Mouse (Mus musculus): ENCODE data around the gene Ccdc51. TPM values are rescaled to one million over a fixed set of nuclear protein-coding genes. Genes with fewer than 3 reads are reported as not detected.

The Ccdc51 gene
- polyA plus RNA-seq, 1 experiment: 12.4 TPM

DNA sequence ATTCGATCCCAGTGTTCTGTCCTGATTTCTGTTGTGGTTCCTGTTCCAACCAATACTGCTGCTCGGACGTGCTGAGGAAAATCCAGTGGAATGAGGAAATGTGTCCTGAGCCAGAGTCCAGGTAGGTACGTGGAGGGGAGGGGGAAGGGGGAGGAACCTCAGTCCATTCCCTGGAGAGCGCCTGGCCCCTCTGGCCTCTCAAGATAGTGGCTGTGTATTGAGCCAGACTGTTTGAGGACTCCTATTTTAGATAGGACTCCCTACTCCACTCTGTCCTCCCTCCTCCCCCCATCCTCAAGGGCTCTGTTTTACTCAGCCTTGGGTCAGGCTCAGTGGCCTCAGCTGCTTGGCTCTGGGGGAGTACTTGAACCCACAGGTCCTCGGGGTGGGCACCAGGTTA, 41.4 kb upstream of the Ccdc51 start:
- no peaks in the 10 kb centered on the region for H3K27me3 ChIP-seq (ENCODE audit: control insufficient read depth, insufficient read depth, insufficient read length)

DNA sequence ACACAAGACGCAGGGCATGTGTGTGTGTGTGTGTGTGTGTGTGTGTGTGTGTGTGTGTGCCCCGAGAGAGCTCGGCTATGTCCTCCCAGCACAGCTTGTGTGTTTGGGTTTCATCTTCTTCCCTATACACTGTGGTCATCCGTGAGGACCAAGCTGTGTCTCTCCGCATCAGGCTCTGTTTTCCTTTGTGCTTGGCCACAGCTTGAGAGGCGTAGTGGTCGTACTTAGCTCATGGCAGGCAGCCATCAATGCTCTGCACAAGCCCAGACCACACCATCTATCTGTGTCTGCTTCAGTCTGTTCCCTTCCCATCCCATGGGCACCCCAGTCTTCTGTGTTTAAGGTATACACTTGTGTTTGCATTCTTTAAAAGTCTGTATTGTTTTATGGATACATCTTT, 40.9 kb upstream of the Ccdc51 start:
- TF ChIP-seq MAX (IDR thresholded peaks at IDR 0.05) (no peak), USF1 (IDR thresholded peaks at IDR 0.05; ENCODE audit: low read depth) (no peak), FOSL1 (IDR thresholded peaks at IDR 0.05; ENCODE audit: insufficient read depth, low read length, poor library complexity, severe bottlenecking) (no peak), MYOD1 (IDR thresholded peaks at IDR 0.05; ENCODE audit: control insufficient read depth, insufficient read length, low read depth) (no peak), MYOG (IDR thresholded peaks at IDR 0.05; ENCODE audit: control insufficient read depth, extremely low read depth, insufficient read length) (no peak), CEBPB (IDR thresholded peaks at IDR 0.05; ENCODE audit: low read depth) (no peak), CTCF (IDR thresholded peaks at IDR 0.05; ENCODE audit: control insufficient read depth, insufficient read depth, insufficient read length) (no peak)
- Histone ChIP-seq H3K36me3 (ENCODE audit: control insufficient read depth, insufficient read depth) (no peaks in the 10 kb centered on the region), H3K27me3 (ENCODE audit: control insufficient read depth, insufficient read depth, insufficient read length) (no peaks in the 10 kb centered on the region), H3K79me3 (ENCODE audit: low read depth) (peaks cover 5% of the 10 kb centered on the region), H3K79me2 (ENCODE audit: control insufficient read depth, insufficient read depth) (peaks cover 33% of the 10 kb centered on the region), H3K4me3 (ENCODE audit: insufficient read depth, poor library complexity, severe bottlenecking) (no peak overlapping the region), H3ac (ENCODE audit: control insufficient read depth, insufficient read length, low read depth) (no peak overlapping the region)

More for the DNA sequence above, 41.4 kb upstream of the Ccdc51 start:
- Histone ChIP-seq H3K79me2 (ENCODE audit: control insufficient read depth, insufficient read depth) (peaks cover 33% of the 10 kb centered on the region), H3K4me3 (ENCODE audit: insufficient read depth, poor library complexity, severe bottlenecking) (no peak overlapping the region), H3K79me3 (ENCODE audit: low read depth) (peaks cover 5% of the 10 kb centered on the region), H3ac (ENCODE audit: control insufficient read depth, insufficient read length, low read depth) (no peak overlapping the region), H3K36me3 (ENCODE audit: control insufficient read depth, insufficient read depth) (no peaks in the 10 kb centered on the region)
- TF ChIP-seq FOSL1 (IDR thresholded peaks at IDR 0.05; ENCODE audit: insufficient read depth, low read length, poor library complexity, severe bottlenecking): no peak
- no peak for TF ChIP-seq MYOG (IDR thresholded peaks at IDR 0.05; ENCODE audit: control insufficient read depth, extremely low read depth, insufficient read length)
- TF ChIP-seq CEBPB (IDR thresholded peaks at IDR 0.05; ENCODE audit: low read depth): no peak
- no peak for TF ChIP-seq MYOD1 (IDR thresholded peaks at IDR 0.05; ENCODE audit: control insufficient read depth, insufficient read length, low read depth)
- TF ChIP-seq CTCF (IDR thresholded peaks at IDR 0.05; ENCODE audit: control insufficient read depth, insufficient read depth, insufficient read length): no peak
- no peak for TF ChIP-seq MAX (IDR thresholded peaks at IDR 0.05)
- TF ChIP-seq USF1 (IDR thresholded peaks at IDR 0.05; ENCODE audit: low read depth): no peak

DNA sequence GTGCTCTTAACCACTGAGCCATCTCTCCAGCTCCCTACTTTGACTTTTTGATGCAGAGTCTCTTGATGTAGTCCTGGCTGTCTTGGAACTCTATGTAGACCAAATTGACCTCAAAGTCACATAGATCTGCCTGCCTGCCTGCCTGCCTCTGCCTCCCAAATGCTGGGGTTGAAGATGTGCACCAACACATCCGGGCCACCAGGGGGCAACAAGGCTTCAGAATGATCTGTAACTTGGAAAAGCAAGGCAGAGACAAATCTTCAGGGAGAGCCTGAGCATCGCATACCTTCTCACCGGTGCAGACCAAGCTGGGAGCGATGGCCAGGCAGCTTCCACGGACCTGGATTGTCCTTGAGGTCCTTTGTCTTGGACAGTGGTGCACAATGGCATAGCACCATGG, 36.0 kb upstream of the Ccdc51 start:
- Histone ChIP-seq H3K4me3 (ENCODE audit: insufficient read depth, poor library complexity, severe bottlenecking) (no peak overlapping the region), H3K79me2 (ENCODE audit: control insufficient read depth, insufficient read depth) (peaks cover 4% of the 10 kb centered on the region), H3K36me3 (ENCODE audit: control insufficient read depth, insufficient read depth) (peaks cover 8% of the 10 kb centered on the region), H3ac (ENCODE audit: control insufficient read depth, insufficient read length, low read depth) (no peak overlapping the region), H3K27me3 (ENCODE audit: control insufficient read depth, insufficient read depth, insufficient read length) (no peaks in the 10 kb centered on the region), H3K79me3 (ENCODE audit: low read depth) (no peaks in the 10 kb centered on the region)
- TF ChIP-seq FOSL1 (IDR thresholded peaks at IDR 0.05; ENCODE audit: insufficient read depth, low read length, poor library complexity, severe bottlenecking) (no peak), MYOG (IDR thresholded peaks at IDR 0.05; ENCODE audit: control insufficient read depth, extremely low read depth, insufficient read length) (no peak)

DNA sequence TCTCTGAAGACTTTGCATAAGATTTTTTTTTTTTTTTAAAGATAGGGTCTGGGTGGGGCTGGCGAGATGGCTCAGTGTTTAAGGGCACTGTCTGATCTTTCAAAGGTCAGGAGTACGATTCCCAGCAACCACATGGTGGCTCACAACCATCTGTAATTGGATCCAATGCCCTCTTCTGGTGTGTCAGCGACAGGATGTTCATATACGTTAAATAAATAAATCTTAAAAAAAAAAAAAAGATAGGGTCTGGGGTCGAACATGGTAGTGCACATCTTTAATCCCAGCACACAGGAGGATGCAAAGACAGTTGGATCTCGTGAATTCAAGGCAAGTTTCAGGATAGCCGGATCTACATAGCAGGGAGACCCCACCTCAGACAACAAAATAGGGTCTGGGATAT, 33.0 kb upstream of the Ccdc51 start:
- H3K4me3 ChIP-seq (ENCODE audit: insufficient read depth, poor library complexity, severe bottlenecking): no peak overlapping the region
- no peaks in the 10 kb centered on the region for H3K79me2 ChIP-seq (ENCODE audit: control insufficient read depth, insufficient read depth)
- TF ChIP-seq CTCF (IDR thresholded peaks at IDR 0.05; ENCODE audit: control insufficient read depth, insufficient read depth, insufficient read length) (no peak), MAX (IDR thresholded peaks at IDR 0.05) (no peak), MYOG (IDR thresholded peaks at IDR 0.05; ENCODE audit: control insufficient read depth, extremely low read depth, insufficient read length) (no peak), FOSL1 (IDR thresholded peaks at IDR 0.05; ENCODE audit: insufficient read depth, low read length, poor library complexity, severe bottlenecking) (no peak), CEBPB (IDR thresholded peaks at IDR 0.05; ENCODE audit: low read depth) (no peak), USF1 (IDR thresholded peaks at IDR 0.05; ENCODE audit: low read depth) (no peak), MYOD1 (IDR thresholded peaks at IDR 0.05; ENCODE audit: control insufficient read depth, insufficient read length, low read depth) (no peak)
- peaks cover 8% of the 10 kb centered on the region for H3K36me3 ChIP-seq (ENCODE audit: control insufficient read depth, insufficient read depth)
- no peaks in the 10 kb centered on the region for H3K27me3 ChIP-seq (ENCODE audit: control insufficient read depth, insufficient read depth, insufficient read length)
- no peaks in the 10 kb centered on the region for H3K79me3 ChIP-seq (ENCODE audit: low read depth)
- no peak overlapping the region for H3ac ChIP-seq (ENCODE audit: control insufficient read depth, insufficient read length, low read depth)

DNA sequence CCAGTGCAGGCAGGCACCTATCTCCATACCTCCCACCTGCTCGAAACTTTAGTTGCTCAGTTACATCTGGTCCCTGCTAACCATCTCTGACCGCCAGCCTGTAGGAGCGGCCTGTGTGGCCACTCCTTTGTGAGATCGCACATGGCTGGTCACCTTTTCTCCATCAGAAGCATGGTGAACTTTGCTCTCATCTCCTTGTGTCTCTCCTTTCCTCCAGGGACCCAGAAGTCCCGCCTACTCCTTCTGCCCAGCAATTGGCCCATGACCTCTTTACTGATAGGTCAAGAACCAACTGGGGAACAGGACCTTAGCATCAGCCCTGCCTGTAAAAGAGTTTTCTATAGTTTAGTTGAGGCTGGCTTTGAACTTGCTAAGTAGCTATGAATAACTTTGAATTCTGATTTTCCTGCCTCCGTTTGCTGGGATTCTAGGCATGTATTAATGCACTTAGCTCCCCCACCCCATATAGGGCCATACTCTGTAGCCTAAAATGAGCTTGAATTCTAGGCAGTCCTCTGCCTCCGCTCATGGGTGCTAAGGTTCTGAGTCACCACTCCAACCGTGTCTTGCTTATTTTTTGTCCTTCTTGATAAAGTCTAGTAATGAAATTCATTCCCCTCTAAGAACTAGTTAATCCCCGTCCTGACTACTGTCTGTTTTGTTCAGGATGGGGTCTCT, 32.2 kb upstream of the Ccdc51 start:
- no peaks in the 10 kb centered on the region for H3K79me3 ChIP-seq (ENCODE audit: low read depth)
- TF ChIP-seq CEBPB (IDR thresholded peaks at IDR 0.05; ENCODE audit: low read depth): no peak
- no peak for TF ChIP-seq MYOD1 (IDR thresholded peaks at IDR 0.05; ENCODE audit: control insufficient read depth, insufficient read length, low read depth)
- TF ChIP-seq USF1 (IDR thresholded peaks at IDR 0.05; ENCODE audit: low read depth): no peak
- no peak for TF ChIP-seq CTCF (IDR thresholded peaks at IDR 0.05; ENCODE audit: control insufficient read depth, insufficient read depth, insufficient read length)
- TF ChIP-seq MYOG (IDR thresholded peaks at IDR 0.05; ENCODE audit: control insufficient read depth, extremely low read depth, insufficient read length): no peak
- no peak for TF ChIP-seq MAX (IDR thresholded peaks at IDR 0.05)
- no peak for TF ChIP-seq FOSL1 (IDR thresholded peaks at IDR 0.05; ENCODE audit: insufficient read depth, low read length, poor library complexity, severe bottlenecking)
- no peaks in the 10 kb centered on the region for H3K79me2 ChIP-seq (ENCODE audit: control insufficient read depth, insufficient read depth)
- H3ac ChIP-seq (ENCODE audit: control insufficient read depth, insufficient read length, low read depth): no peak overlapping the region
- peaks cover 8% of the 10 kb centered on the region for H3K36me3 ChIP-seq (ENCODE audit: control insufficient read depth, insufficient read depth)
- no peaks in the 10 kb centered on the region for H3K27me3 ChIP-seq (ENCODE audit: control insufficient read depth, insufficient read depth, insufficient read length)
- no peak overlapping the region for H3K4me3 ChIP-seq (ENCODE audit: insufficient read depth, poor library complexity, severe bottlenecking)

DNA sequence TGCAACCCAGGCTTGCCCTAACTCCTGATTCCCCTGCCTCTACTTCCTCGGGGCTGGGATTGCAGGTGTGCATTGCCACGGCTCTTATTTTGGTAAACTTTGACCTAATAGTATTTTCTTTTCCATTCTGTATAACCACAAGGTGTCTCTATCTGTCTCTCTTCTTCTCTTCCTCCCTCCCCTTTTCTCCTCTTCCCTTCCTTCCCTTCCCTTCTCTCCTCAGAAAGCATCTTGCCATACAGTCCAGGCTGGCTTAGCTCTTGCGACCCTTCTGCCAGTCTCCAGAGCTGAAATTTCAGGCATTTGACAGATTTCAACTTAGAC, 31.7 kb upstream of the Ccdc51 start:
- H3K27me3 ChIP-seq (ENCODE audit: control insufficient read depth, insufficient read depth, insufficient read length): no peaks in the 10 kb centered on the region
- H3K36me3 ChIP-seq (ENCODE audit: control insufficient read depth, insufficient read depth): peaks cover 8% of the 10 kb centered on the region
- no peaks in the 10 kb centered on the region for H3K79me3 ChIP-seq (ENCODE audit: low read depth)
- TF ChIP-seq USF1 (IDR thresholded peaks at IDR 0.05; ENCODE audit: low read depth) (no peak), CEBPB (IDR thresholded peaks at IDR 0.05; ENCODE audit: low read depth) (no peak), MAX (IDR thresholded peaks at IDR 0.05) (no peak), CTCF (IDR thresholded peaks at IDR 0.05; ENCODE audit: control insufficient read depth, insufficient read depth, insufficient read length) (no peak), FOSL1 (IDR thresholded peaks at IDR 0.05; ENCODE audit: insufficient read depth, low read length, poor library complexity, severe bottlenecking) (no peak)
- peaks cover 3% of the 10 kb centered on the region for H3K79me2 ChIP-seq (ENCODE audit: control insufficient read depth, insufficient read depth)
- H3ac ChIP-seq (ENCODE audit: control insufficient read depth, insufficient read length, low read depth): no peak overlapping the region
- no peak overlapping the region for H3K4me3 ChIP-seq (ENCODE audit: insufficient read depth, poor library complexity, severe bottlenecking)
